Mouse (Mus musculus) midbrain, embryonic 14.5 days (tissue): ENCODE measurements at regions not wholly inside any gene's neighbourhood (a gene's known extent, or its start where the extent isn't known, plus 50 kb on each side); places are given as distances from the start of the nearest gene placed in this dataset.

Experiments
- ATAC-seq: fragments of 200-750 bp; cut with Nextera tagmentation; 2 replicates; pipeline ENCODE4 v1.8.0; 2017; ENCODE audit warnings: moderate number of reproducible peaks, moderate library complexity; ENCODE audit not compliant: low FRiP score, low TSS enrichment
- DNase-seq: peaks from one replicate; pipeline ENCODE4 v3.0.0-alpha.2; 2015
- H3K27ac ChIP-seq: fragments of 300-500 bp; sonication (generic); replicated peaks from 2 replicates; pipeline ENCODE4 v1.5.1; 2014; ENCODE audit warnings: mild to moderate bottlenecking, low read depth, low read length, moderate library complexity
- H3K27me3 ChIP-seq: fragments of 300-500 bp; sonication (generic); 2 replicates; pipeline ENCODE4 v1.6.1; 2014; ENCODE audit warnings: low read length, control low read depth, mixed read lengths; ENCODE audit not compliant: control insufficient read depth, insufficient read depth
- H3K36me3 ChIP-seq: fragments of 300-500 bp; sonication (generic); 2 replicates; pipeline ENCODE4 v1.6.1; 2014; ENCODE audit warnings: low read length, control low read depth; ENCODE audit not compliant: control insufficient read depth, insufficient read depth
- H3K4me1 ChIP-seq: fragments of 300-500 bp; sonication (generic); 2 replicates; pipeline ENCODE4 v1.6.1; 2014; ENCODE audit warnings: mild to moderate bottlenecking, antibody characterized with exemption, low read length, control low read depth; ENCODE audit not compliant: control insufficient read depth, insufficient read depth
- H3K4me2 ChIP-seq: fragments of 300-500 bp; sonication (generic); 2 replicates; pipeline ENCODE4 v1.6.1; 2014; ENCODE audit warnings: mild to moderate bottlenecking, low read length, moderate library complexity
- H3K4me3 ChIP-seq: fragments of 300-500 bp; sonication (generic); replicated peaks from 2 replicates; pipeline ENCODE4 v1.5.1; 2014; ENCODE audit warnings: low read depth, low read length
- H3K9ac ChIP-seq: fragments of 300-500 bp; sonication (generic); replicated peaks from 2 replicates; pipeline ENCODE4 v1.6.1; 2014; ENCODE audit warnings: mild to moderate bottlenecking, low read length, moderate library complexity
- H3K9me3 ChIP-seq: fragments of 300-500 bp; sonication (generic); 2 replicates; pipeline ENCODE4 v1.6.1; 2016; ENCODE audit warnings: low read length, control low read depth, mixed read lengths; ENCODE audit not compliant: control insufficient read depth
- WGBS: fragments of 180-500 bp; shearing (Covaris S2); extraction: QIAGEN DNeasy Blood & Tissue Kit; methylation state at CpG from one replicate; pipeline ENCODE4 v1.1.7; 2014; 5-methylcytosine and 5-hydroxymethylcytosine counted together

GRCm38 (mm10) chr2:159401421-159402100 lies 607.0 kb downstream of the Dhx35 start:
- Histone ChIP-seq H3K9ac (no peak overlapping the region), H3K9me3 (no peaks in the 10 kb centered on the region), H3K36me3 (no peaks in the 10 kb centered on the region), H3K4me1 (no peaks in the 10 kb centered on the region), H3K27me3 (no peaks in the 10 kb centered on the region), H3K4me3 (no peak overlapping the region), H3K4me2 (no peak overlapping the region), H3K27ac (no peak overlapping the region)
- 69% methylated on average over 9 of the region's 9 CpGs for WGBS
- DNase-seq (no peak), ATAC-seq (no peak)

GRCm38 (mm10) chr2:159404940-159405339 lies 610.3 kb downstream of the Dhx35 start:
- no peak overlapping the region for H3K27ac ChIP-seq
- 52% methylated on average over 1 of the region's 1 CpGs for WGBS
- no peak overlapping the region for H3K9ac ChIP-seq
- ATAC-seq (no peak), DNase-seq (no peak)
- H3K4me2 ChIP-seq: no peak overlapping the region
- no peaks in the 10 kb centered on the region for H3K4me1 ChIP-seq
- H3K4me3 ChIP-seq: no peak overlapping the region
- H3K9me3 ChIP-seq: no peaks in the 10 kb centered on the region
- no peaks in the 10 kb centered on the region for H3K27me3 ChIP-seq
- no peaks in the 10 kb centered on the region for H3K36me3 ChIP-seq

GRCm38 (mm10) chr2:159414599-159414998 lies 620.0 kb downstream of the Dhx35 start:
- ATAC-seq (no peak), DNase-seq (peak; percentile 45)
- Histone ChIP-seq H3K4me3 (no peak overlapping the region), H3K27me3 (no peaks in the 10 kb centered on the region), H3K4me1 (peaks cover 8% of the 10 kb centered on the region), H3K36me3 (no peaks in the 10 kb centered on the region), H3K4me2 (no peak overlapping the region), H3K9ac (no peak overlapping the region), H3K27ac (no peak overlapping the region), H3K9me3 (no peaks in the 10 kb centered on the region)
- WGBS: 12% methylated on average over 1 of the region's 1 CpGs

- Histone ChIP-seq H3K4me3 (no peak overlapping the region), H3K27me3 (no peaks in the 10 kb centered on the region), H3K4me2 (no peak overlapping the region), H3K36me3 (no peaks in the 10 kb centered on the region), H3K4me1 (peaks cover 8% of the 10 kb centered on the region), H3K9ac (no peak overlapping the region), H3K27ac (no peak overlapping the region), H3K9me3 (no peaks in the 10 kb centered on the region)
- WGBS: 55% methylated on average over 7 of the region's 7 CpGs
- ATAC-seq (no peak), DNase-seq (no peak)
Measured at GRCm38 (mm10) chr2:159418371-159418940, 623.8 kb downstream of the Dhx35 start.

GRCm38 (mm10) chr2:159422281-159422937 lies 627.8 kb downstream of the Dhx35 start:
- 51% methylated on average over 7 of the region's 7 CpGs for WGBS
- H3K27ac ChIP-seq: no peak overlapping the region
- no peak overlapping the region for H3K4me3 ChIP-seq
- DNase-seq (no peak), ATAC-seq (no peak)
- no peaks in the 10 kb centered on the region for H3K4me1 ChIP-seq
- no peak overlapping the region for H3K4me2 ChIP-seq
- H3K27me3 ChIP-seq: no peaks in the 10 kb centered on the region
- H3K36me3 ChIP-seq: no peaks in the 10 kb centered on the region
- no peaks in the 10 kb centered on the region for H3K9me3 ChIP-seq
- H3K9ac ChIP-seq: no peak overlapping the region

- DNase-seq (no peak), ATAC-seq (no peak)
- no peaks in the 10 kb centered on the region for H3K9me3 ChIP-seq
- H3K4me3 ChIP-seq: no peak overlapping the region
- no peaks in the 10 kb centered on the region for H3K36me3 ChIP-seq
- H3K4me2 ChIP-seq: no peak overlapping the region
- WGBS: 70% methylated on average over 1 of the region's 1 CpGs
- H3K4me1 ChIP-seq: no peaks in the 10 kb centered on the region
- H3K27ac ChIP-seq: no peak overlapping the region
- no peaks in the 10 kb centered on the region for H3K27me3 ChIP-seq
- H3K9ac ChIP-seq: no peak overlapping the region
Measured at GRCm38 (mm10) chr2:159428201-159428600, 633.6 kb downstream of the Dhx35 start.

GRCm38 (mm10) chr2:159430577-159431329 lies 636.1 kb downstream of the Dhx35 start:
- H3K27me3 ChIP-seq: no peaks in the 10 kb centered on the region
- H3K4me2 ChIP-seq: no peak overlapping the region
- H3K36me3 ChIP-seq: no peaks in the 10 kb centered on the region
- WGBS: 81% methylated on average over 5 of the region's 5 CpGs
- H3K4me1 ChIP-seq: no peaks in the 10 kb centered on the region
- no peak overlapping the region for H3K4me3 ChIP-seq
- no peak for ATAC-seq
- H3K9ac ChIP-seq: no peak overlapping the region
- H3K27ac ChIP-seq: no peak overlapping the region
- no peaks in the 10 kb centered on the region for H3K9me3 ChIP-seq
- DNase-seq: no peak

- no peak overlapping the region for H3K4me2 ChIP-seq
- no peaks in the 10 kb centered on the region for H3K9me3 ChIP-seq
- H3K4me1 ChIP-seq: no peaks in the 10 kb centered on the region
- DNase-seq (no peak), ATAC-seq (no peak)
- H3K27ac ChIP-seq: no peak overlapping the region
- no peaks in the 10 kb centered on the region for H3K27me3 ChIP-seq
- H3K4me3 ChIP-seq: no peak overlapping the region
- no peaks in the 10 kb centered on the region for H3K36me3 ChIP-seq
- no peak overlapping the region for H3K9ac ChIP-seq
- WGBS: 86% methylated on average over 6 of the region's 6 CpGs
Measured at GRCm38 (mm10) chr2:159438961-159439360, 644.4 kb downstream of the Dhx35 start.
